Mouse (Mus musculus): ENCODE measurements around the gene Dnttip2. TPM values are rescaled to one million over a fixed set of nuclear protein-coding genes. Genes with fewer than 3 reads are reported as not detected.

Gene Dnttip2
- polyA plus RNA-seq, 1 experiment from 2014 or later: 39.2 TPM

- Histone ChIP-seq H3K4me3 (ENCODE audit: low read depth, low read length) (no peak overlapping the region), H3K27me3 (ENCODE audit: control insufficient read depth, insufficient read depth, low read length) (no peaks in the 10 kb centered on the region), H3K9ac (ENCODE audit: low read length) (no peak overlapping the region), H3K9me3 (ENCODE audit: control insufficient read depth, low read length) (no peaks in the 10 kb centered on the region), H3K4me1 (replicated peaks; ENCODE audit: control insufficient read depth, insufficient read depth) (no peaks in the 10 kb centered on the region), H3K27ac (replicated peaks) (no peak overlapping the region), H3K36me3 (ENCODE audit: control insufficient read depth, insufficient read depth, low read length) (no peaks in the 10 kb centered on the region), H3K4me2 (replicated peaks; ENCODE audit: low read depth) (no peak overlapping the region)
- DNase-seq (ENCODE audit: low spot score): peak; percentile 51
- no peak for TF ChIP-seq EP300 (optimal IDR thresholded peaks at IDR 0.05)
- no peak for TF ChIP-seq CTCF (IDR thresholded peaks at IDR 0.05; ENCODE audit: low read depth)
- ATAC-seq (ENCODE audit: low FRiP score, low TSS enrichment): peak; percentile 66
- WGBS: 68% methylated on average over 10 of the region's 10 CpGs
Measured at GRCm38 (mm10) chr3:122312936-122313629, 38.9 kb downstream of the Dnttip2 start.

DNA sequence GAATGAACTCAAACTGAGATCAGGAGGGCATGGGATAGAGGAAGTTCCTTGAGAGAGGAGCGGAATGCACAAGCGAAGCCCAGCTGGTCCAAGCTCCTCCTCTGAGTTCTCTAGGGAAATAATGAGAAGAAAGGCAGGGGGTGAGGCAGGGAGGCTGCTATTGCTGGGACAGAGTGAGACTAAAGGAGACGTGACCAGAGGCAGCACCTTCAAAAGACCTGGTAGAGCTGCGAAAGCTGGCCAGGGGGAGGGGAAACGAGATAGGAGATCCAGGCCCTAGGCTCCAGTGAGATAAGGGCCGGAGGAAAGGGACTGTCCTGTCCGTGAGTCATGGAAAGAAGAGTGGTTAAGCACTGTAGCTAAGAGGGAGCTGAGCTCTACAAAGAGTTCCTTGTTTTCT is 39.7 kb downstream of the Dnttip2 start:
- ATAC-seq (ENCODE audit: low FRiP score, low TSS enrichment): peak; percentile 34; the same call in 1 of the 2 replicates
- DNase-seq (ENCODE audit: low spot score): no peak
- Histone ChIP-seq H3K4me3 (ENCODE audit: low read depth, low read length) (no peak overlapping the region), H3K4me1 (replicated peaks; ENCODE audit: control insufficient read depth, insufficient read depth) (no peaks in the 10 kb centered on the region), H3K27me3 (ENCODE audit: control insufficient read depth, insufficient read depth, low read length) (no peaks in the 10 kb centered on the region), H3K36me3 (ENCODE audit: control insufficient read depth, insufficient read depth, low read length) (no peaks in the 10 kb centered on the region), H3K9me3 (ENCODE audit: control insufficient read depth, low read length) (no peaks in the 10 kb centered on the region), H3K9ac (ENCODE audit: low read length) (no peak overlapping the region), H3K4me2 (replicated peaks; ENCODE audit: low read depth) (no peak overlapping the region), H3K27ac (replicated peaks) (no peak overlapping the region)
- WGBS: 54% methylated on average over 7 of the region's 7 CpGs
- TF ChIP-seq EP300 (optimal IDR thresholded peaks at IDR 0.05) (no peak), CTCF (IDR thresholded peaks at IDR 0.05; ENCODE audit: low read depth) (no peak)

DNA sequence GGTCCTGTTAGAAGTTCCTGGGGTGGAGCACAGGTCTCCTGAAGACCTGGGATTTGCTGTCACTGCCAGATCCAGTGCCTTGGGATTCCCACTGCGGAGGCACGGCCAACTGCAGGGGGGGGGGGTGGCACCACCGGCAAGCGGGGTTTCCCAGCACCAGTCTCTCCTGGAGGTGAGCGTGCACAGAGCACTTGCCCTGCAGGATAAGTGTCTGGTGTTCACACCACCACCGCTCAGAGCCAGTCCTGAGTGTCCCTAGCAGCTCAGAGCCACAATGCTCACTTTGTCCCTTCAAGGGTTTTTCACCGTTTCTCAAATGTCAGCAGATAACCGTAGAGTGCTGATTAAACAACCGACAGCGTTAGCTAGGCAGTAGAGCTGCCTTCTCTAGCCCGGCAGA is 42.4 kb downstream of the Dnttip2 start:
- no peaks in the 10 kb centered on the region for H3K36me3 ChIP-seq (ENCODE audit: control insufficient read depth, insufficient read depth, low read length)
- no peaks in the 10 kb centered on the region for H3K27me3 ChIP-seq (ENCODE audit: control insufficient read depth, insufficient read depth, low read length)
- H3K27ac ChIP-seq (replicated peaks): no peak overlapping the region
- H3K9me3 ChIP-seq (ENCODE audit: control insufficient read depth, low read length): no peaks in the 10 kb centered on the region
- peak; percentile 32; the same call in 1 of the 2 replicates for ATAC-seq (ENCODE audit: low FRiP score, low TSS enrichment)
- no peak overlapping the region for H3K4me3 ChIP-seq (ENCODE audit: low read depth, low read length)
- no peaks in the 10 kb centered on the region for H3K4me1 ChIP-seq (replicated peaks; ENCODE audit: control insufficient read depth, insufficient read depth)
- DNase-seq (ENCODE audit: low spot score): no peak
- no peak overlapping the region for H3K9ac ChIP-seq (ENCODE audit: low read length)
- TF ChIP-seq CTCF (IDR thresholded peaks at IDR 0.05; ENCODE audit: low read depth) (no peak), EP300 (optimal IDR thresholded peaks at IDR 0.05) (no peak)
- WGBS: 22% methylated on average over 11 of the region's 11 CpGs
- H3K4me2 ChIP-seq (replicated peaks; ENCODE audit: low read depth): peak overlapping the region; percentile 20; the same call in 1 of the 2 replicates

- no peak overlapping the region for H3K4me2 ChIP-seq (replicated peaks; ENCODE audit: low read depth)
- H3K27ac ChIP-seq (replicated peaks): no peak overlapping the region
- H3K4me1 ChIP-seq (replicated peaks; ENCODE audit: control insufficient read depth, insufficient read depth): no peaks in the 10 kb centered on the region
- no peaks in the 10 kb centered on the region for H3K36me3 ChIP-seq (ENCODE audit: control insufficient read depth, insufficient read depth, low read length)
- no peak for TF ChIP-seq CTCF (IDR thresholded peaks at IDR 0.05; ENCODE audit: low read depth)
- TF ChIP-seq EP300 (optimal IDR thresholded peaks at IDR 0.05): no peak
- no peak for ATAC-seq (ENCODE audit: low FRiP score, low TSS enrichment)
- no peaks in the 10 kb centered on the region for H3K9me3 ChIP-seq (ENCODE audit: control insufficient read depth, low read length)
- H3K9ac ChIP-seq (ENCODE audit: low read length): no peak overlapping the region
- WGBS: 95% methylated on average over 6 of the region's 6 CpGs
- no peak overlapping the region for H3K4me3 ChIP-seq (ENCODE audit: low read depth, low read length)
- H3K27me3 ChIP-seq (ENCODE audit: control insufficient read depth, insufficient read depth, low read length): no peaks in the 10 kb centered on the region
- no peak for DNase-seq (ENCODE audit: low spot score)
Measured at GRCm38 (mm10) chr3:122317339-122317738, 43.2 kb downstream of the Dnttip2 start.

GRCm38 (mm10) chr3:122322226-122322625 is 48.0 kb downstream of the Dnttip2 start:
- WGBS: 69% methylated on average over 9 of the region's 9 CpGs
- peak; percentile 33; the same call in 1 of the 2 replicates for ATAC-seq (ENCODE audit: low FRiP score, low TSS enrichment)

GRCm38 (mm10) chr3:122323841-122324240 is 49.7 kb downstream of the Dnttip2 start:
- no peak overlapping the region for H3K4me2 ChIP-seq (replicated peaks; ENCODE audit: low read depth)
- ATAC-seq (ENCODE audit: low FRiP score, low TSS enrichment): no peak
- 77% methylated on average over 6 of the region's 6 CpGs for WGBS
- H3K9ac ChIP-seq (ENCODE audit: low read length): no peak overlapping the region
- no peaks in the 10 kb centered on the region for H3K4me1 ChIP-seq (replicated peaks; ENCODE audit: control insufficient read depth, insufficient read depth)
- H3K36me3 ChIP-seq (ENCODE audit: control insufficient read depth, insufficient read depth, low read length): no peaks in the 10 kb centered on the region
- H3K27me3 ChIP-seq (ENCODE audit: control insufficient read depth, insufficient read depth, low read length): no peaks in the 10 kb centered on the region
- H3K27ac ChIP-seq (replicated peaks): no peak overlapping the region
- H3K9me3 ChIP-seq (ENCODE audit: control insufficient read depth, low read length): no peaks in the 10 kb centered on the region
- no peak for DNase-seq (ENCODE audit: low spot score)
- TF ChIP-seq EP300 (optimal IDR thresholded peaks at IDR 0.05) (no peak), CTCF (IDR thresholded peaks at IDR 0.05; ENCODE audit: low read depth) (no peak)
- H3K4me3 ChIP-seq (ENCODE audit: low read depth, low read length): no peak overlapping the region

More at GRCm38 (mm10) chr3:122322226-122322625, 48.0 kb downstream of the Dnttip2 start:
- no peak for TF ChIP-seq EP300 (optimal IDR thresholded peaks at IDR 0.05)
- TF ChIP-seq CTCF (IDR thresholded peaks at IDR 0.05; ENCODE audit: low read depth): no peak
- Histone ChIP-seq H3K36me3 (ENCODE audit: control insufficient read depth, insufficient read depth, low read length) (no peaks in the 10 kb centered on the region), H3K4me2 (replicated peaks; ENCODE audit: low read depth) (no peak overlapping the region), H3K4me3 (ENCODE audit: low read depth, low read length) (no peak overlapping the region), H3K9me3 (ENCODE audit: control insufficient read depth, low read length) (no peaks in the 10 kb centered on the region), H3K27me3 (ENCODE audit: control insufficient read depth, insufficient read depth, low read length) (no peaks in the 10 kb centered on the region), H3K4me1 (replicated peaks; ENCODE audit: control insufficient read depth, insufficient read depth) (no peaks in the 10 kb centered on the region), H3K27ac (replicated peaks) (no peak overlapping the region), H3K9ac (ENCODE audit: low read length) (no peak overlapping the region)
- DNase-seq (ENCODE audit: low spot score): no peak

Measured in stomach, postnatal 0 days (tissue).